Mouse (Mus musculus) lung, postnatal 0 days (tissue): ENCODE measurements around the gene Rfwd3. TPM values are rescaled to one million over a fixed set of nuclear protein-coding genes. Genes with fewer than 3 reads are reported as not detected.
"Not testable (repeated sequence)": the region's sequence is repeated elsewhere in the genome, so short reads cannot be mapped to it uniquely, and the experiment has no call there.

Experiments
- ATAC-seq: fragments of 200-750 bp; cut with Nextera tagmentation; 2 replicates; pipeline ENCODE4 v1.8.0; 2017; ENCODE audit warnings: moderate library complexity
- DNase-seq: peaks from one replicate; pipeline ENCODE4 v3.0.0-alpha.2; 2016; ENCODE audit warnings: low spot score
- H3K27ac ChIP-seq: fragments of 300-500 bp; sonication (generic); 2 replicates; pipeline ENCODE4 v1.5.1; 2014; ENCODE audit warnings: antibody characterized with exemption, mild to moderate bottlenecking, low read length, mixed read lengths
- H3K27me3 ChIP-seq: fragments of 300-500 bp; sonication (generic); replicated peaks from 2 replicates; pipeline ENCODE4 v1.6.1; 2014; ENCODE audit warnings: low read length, mixed read lengths; ENCODE audit not compliant: insufficient read depth
- H3K36me3 ChIP-seq: fragments of 300-500 bp; sonication (generic); 2 replicates; pipeline ENCODE4 v1.6.1; 2014; ENCODE audit warnings: low read length, mixed read lengths; ENCODE audit not compliant: insufficient read depth
- H3K4me1 ChIP-seq: fragments of 300-500 bp; sonication (generic); 2 replicates; pipeline ENCODE4 v1.6.1; 2014; ENCODE audit warnings: antibody characterized with exemption, low read depth, low read length, mixed read lengths; ENCODE audit not compliant: insufficient read depth
- H3K4me2 ChIP-seq: fragments of 300-500 bp; sonication (generic); replicated peaks from 2 replicates; pipeline ENCODE4 v1.6.1; 2014; ENCODE audit warnings: low read depth, mild to moderate bottlenecking, low read length, moderate library complexity, mixed read lengths
- H3K4me3 ChIP-seq: fragments of 300-500 bp; sonication (generic); 2 replicates; pipeline ENCODE4 v1.5.1; 2014; ENCODE audit warnings: low read depth, low read length
- H3K9ac ChIP-seq: fragments of 300-500 bp; sonication (generic); replicated peaks from 2 replicates; pipeline ENCODE4 v1.6.1; 2014; ENCODE audit warnings: low read depth, mild to moderate bottlenecking
- H3K9me3 ChIP-seq: fragments of 300-500 bp; sonication (generic); 2 replicates; pipeline ENCODE4 v1.6.1; 2016; ENCODE audit warnings: low read length, mixed read lengths
- CTCF ChIP-seq: IDR thresholded peaks from 2 replicates; pipeline ENCODE4 v1.5.1; 2016; ENCODE audit warnings: antibody characterized with exemption, mild to moderate bottlenecking
- EP300 ChIP-seq: IDR thresholded peaks from 2 replicates; pipeline ENCODE4 v1.6.1; 2016; ENCODE audit warnings: antibody characterized with exemption, mild to moderate bottlenecking, control low read depth
- WGBS: fragments of 180-500 bp; shearing (Covaris S2); extraction: QIAGEN DNeasy Blood & Tissue Kit; methylation state at CpG from one replicate; pipeline ENCODE4 v1.1.7; 2014; 5-methylcytosine and 5-hydroxymethylcytosine counted together
- polyA plus RNA-seq: library from polyadenylated mRNA; unstranded; fragments of >200 nt; fragmentation: Nextera tagmentation; extraction: Ambion mirVana; gene quantifications from 2 replicates; pipeline ENCODE4 v1.2.1, GENCODE M21; 2015

Rfwd3 gene
- polyA plus RNA-seq, 1 experiment from 2014 or later = 10.5 TPM

- Histone ChIP-seq H3K4me2 (peak overlapping the region; percentile 83), H3K27ac (peak overlapping the region; percentile 64), H3K9ac (peak overlapping the region; percentile 46; the same call in 1 of the 2 replicates)
These were observed 37.4 kb upstream of the Rfwd3 start for GRCm38 (mm10) chr8:111337311-111337889.

GRCm38 (mm10) chr8:111336692-111337091 lies 36.7 kb upstream of the Rfwd3 start:
- ATAC-seq (no peak), DNase-seq (no peak)
- H3K36me3 ChIP-seq = no peaks in the 10 kb centered on the region
- WGBS = 84% methylated on average over 4 of the region's 4 CpGs
- no peak overlapping the region for H3K4me3 ChIP-seq
- H3K27ac ChIP-seq = no peak overlapping the region
- H3K9me3 ChIP-seq = no peaks in the 10 kb centered on the region
- no peaks in the 10 kb centered on the region; the same call in 1 of the 2 replicates for H3K4me1 ChIP-seq
- TF ChIP-seq CTCF (peak; percentile 29; the same call in 1 of the 2 replicates), EP300 (no peak)
- no peak overlapping the region for H3K9ac ChIP-seq
- H3K4me2 ChIP-seq = no peak overlapping the region
- no peaks in the 10 kb centered on the region for H3K27me3 ChIP-seq

More at GRCm38 (mm10) chr8:111337311-111337889, 37.4 kb upstream of the Rfwd3 start:
- Histone ChIP-seq H3K4me3 (peak overlapping the region; percentile 54), H3K27me3 (no peaks in the 10 kb centered on the region), H3K4me1 (no peaks in the 10 kb centered on the region; the same call in 1 of the 2 replicates), H3K9me3 (no peaks in the 10 kb centered on the region), H3K36me3 (no peaks in the 10 kb centered on the region)
- no peak for ATAC-seq
- 21% methylated on average over 17 of the region's 17 CpGs for WGBS
- DNase-seq = peak; percentile 41
- TF ChIP-seq CTCF = no peak
- no peak for TF ChIP-seq EP300

DNA sequence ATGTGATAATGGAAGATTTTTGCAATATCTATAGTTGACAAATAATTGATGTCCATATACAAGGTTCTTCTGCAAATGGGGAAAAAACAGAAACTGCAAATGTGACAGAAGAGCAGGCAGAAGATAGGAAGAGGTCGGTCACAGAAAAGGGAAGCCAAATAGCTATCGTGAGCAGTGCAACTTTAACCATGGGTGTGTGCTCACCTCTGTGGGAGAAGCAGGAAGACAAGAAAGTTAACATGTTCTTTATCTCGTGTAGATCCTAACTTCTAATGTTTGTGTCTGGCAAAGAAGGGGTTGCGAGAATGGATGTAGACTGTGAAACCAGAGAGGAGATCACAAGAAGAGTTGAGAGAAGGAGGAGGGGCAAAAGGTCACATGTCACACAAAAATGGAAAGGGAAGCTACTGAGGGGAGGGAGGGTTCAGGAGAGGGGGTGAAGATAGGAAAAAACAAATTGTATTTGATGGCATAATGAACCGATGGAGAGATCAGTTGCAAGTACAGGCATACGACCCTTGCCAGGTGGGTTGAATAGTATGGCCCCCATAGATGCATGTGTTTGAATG lies 25.3 kb upstream of the Rfwd3 start:
- no peak overlapping the region for H3K4me3 ChIP-seq
- H3K27ac ChIP-seq = no peak overlapping the region
- TF ChIP-seq CTCF = no peak
- TF ChIP-seq EP300 = no peak
- no peak for DNase-seq
- no peak overlapping the region for H3K4me2 ChIP-seq
- whole genome bisulfite sequencing = 76% methylated on average over 6 of the region's 6 CpGs
- H3K36me3 ChIP-seq = no peaks in the 10 kb centered on the region
- H3K4me1 ChIP-seq = no peaks in the 10 kb centered on the region
- no peak for ATAC-seq
- no peaks in the 10 kb centered on the region for H3K27me3 ChIP-seq
- no peak overlapping the region for H3K9ac ChIP-seq
- no peaks in the 10 kb centered on the region for H3K9me3 ChIP-seq

GRCm38 (mm10) chr8:111314729-111315128 lies 14.7 kb upstream of the Rfwd3 start:
- Histone ChIP-seq H3K4me3 (no peak overlapping the region), H3K27ac (no peak overlapping the region), H3K4me1 (no peaks in the 10 kb centered on the region), H3K4me2 (no peak overlapping the region), H3K27me3 (no peaks in the 10 kb centered on the region), H3K9me3 (no peaks in the 10 kb centered on the region), H3K9ac (no peak overlapping the region), H3K36me3 (no peaks in the 10 kb centered on the region)
- no peak for TF ChIP-seq CTCF
- TF ChIP-seq EP300 = no peak
- 77% methylated on average over 12 of the region's 12 CpGs for WGBS
- DNase-seq (no peak), ATAC-seq (no peak)

DNA sequence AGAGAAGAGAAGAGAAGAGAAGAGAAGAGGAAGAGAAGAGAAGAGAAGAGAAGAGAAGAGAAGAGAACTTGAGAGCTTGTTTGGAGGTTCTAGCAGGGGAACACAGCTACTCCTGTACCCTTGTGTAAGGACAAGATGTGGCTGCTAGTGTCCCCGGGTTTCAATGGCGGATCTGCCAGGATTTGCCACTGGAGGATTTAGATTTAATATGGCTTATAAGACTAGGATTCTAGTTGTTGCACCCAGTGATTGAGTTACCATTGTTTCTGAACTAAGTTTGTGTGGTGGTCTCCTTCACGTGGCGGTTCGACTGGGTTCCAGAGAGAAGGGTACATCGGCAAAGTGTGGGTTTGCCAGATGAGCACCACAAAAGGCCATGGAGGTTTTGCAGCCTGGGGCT lies 13.9 kb upstream of the Rfwd3 start:
- not testable (repeated sequence) for H3K9ac ChIP-seq, H3K27me3 ChIP-seq, H3K9me3 ChIP-seq, H3K4me3 ChIP-seq, H3K4me2 ChIP-seq, H3K36me3 ChIP-seq, ATAC-seq, H3K27ac ChIP-seq, DNase-seq, H3K4me1 ChIP-seq
- WGBS = 92% methylated on average over 6 of the region's 6 CpGs

- ATAC-seq = no peak
- no peak for DNase-seq
These were observed 12.7 kb upstream of the Rfwd3 start for GRCm38 (mm10) chr8:111312758-111313162.

DNA sequence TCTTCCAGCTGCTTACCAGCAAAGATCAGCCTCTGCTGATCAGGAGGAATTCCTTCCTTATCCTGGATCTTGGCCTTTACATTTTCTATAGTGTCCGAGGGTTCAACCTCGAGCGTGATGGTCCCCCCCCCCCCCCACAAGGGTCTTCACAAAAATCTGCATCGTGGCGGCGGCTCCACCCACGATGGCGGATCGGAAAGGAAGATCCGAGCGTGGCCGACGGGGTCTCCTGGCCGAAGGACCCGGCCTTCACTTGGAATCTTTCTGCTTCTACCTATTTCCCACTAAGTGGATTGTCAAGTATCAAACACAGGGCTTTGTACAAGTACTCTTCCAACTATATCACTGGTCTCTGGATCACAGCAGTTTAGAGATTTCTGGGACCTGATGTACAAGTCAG lies 10.0 kb upstream of the Rfwd3 start:
- H3K9ac ChIP-seq, H3K36me3 ChIP-seq: not testable (repeated sequence)

More at GRCm38 (mm10) chr8:111312758-111313162, 12.7 kb upstream of the Rfwd3 start:
- Histone ChIP-seq H3K4me2 (no peak overlapping the region), H3K4me1 (no peaks in the 10 kb centered on the region), H3K27ac (no peak overlapping the region), H3K9ac (no peak overlapping the region), H3K27me3 (no peaks in the 10 kb centered on the region), H3K36me3 (no peaks in the 10 kb centered on the region), H3K9me3 (no peaks in the 10 kb centered on the region), H3K4me3 (no peak overlapping the region)
- TF ChIP-seq EP300 (no peak), CTCF (peak; percentile 47; the same call in 1 of the 2 replicates)
- 66% methylated on average over 3 of the region's 3 CpGs for WGBS

More for the DNA sequence above, 10.0 kb upstream of the Rfwd3 start:
- H3K27ac ChIP-seq, DNase-seq, H3K4me3 ChIP-seq, H3K9me3 ChIP-seq, H3K27me3 ChIP-seq, ATAC-seq, H3K4me2 ChIP-seq, H3K4me1 ChIP-seq: not testable (repeated sequence)
- WGBS = 91% methylated on average over 15 of the region's 15 CpGs
